Mouse (Mus musculus) limb, embryonic 13.5 days (tissue): ENCODE measurements around the gene Gna13. TPM values are rescaled to one million over a fixed set of nuclear protein-coding genes. Genes with fewer than 3 reads are reported as not detected.

ENCODE experiments used
- ATAC-seq: fragments of 200-750 bp; cut with Nextera tagmentation; 2 replicates; pipeline ENCODE4 v1.8.0; 2017; ENCODE audit warnings: low read depth, moderate number of reproducible peaks, moderate TSS enrichment; ENCODE audit not compliant: low FRiP score
- H3K27ac ChIP-seq: fragments of 300-500 bp; sonication (generic); 2 replicates; pipeline ENCODE4 v1.5.1; 2015; ENCODE audit warnings: inconsistent platforms, mild to moderate bottlenecking, moderate library complexity
- H3K27me3 ChIP-seq: fragments of 300-500 bp; sonication (generic); 2 replicates; pipeline ENCODE4 v1.6.1; 2015; ENCODE audit warnings: mild to moderate bottlenecking, inconsistent platforms
- H3K36me3 ChIP-seq: fragments of 300-500 bp; sonication (generic); 2 replicates; pipeline ENCODE4 v1.6.1; 2015; ENCODE audit warnings: inconsistent platforms, mild to moderate bottlenecking, moderate library complexity
- H3K4me1 ChIP-seq: fragments of 300-500 bp; sonication (generic); 2 replicates; pipeline ENCODE4 v1.6.1; 2015; ENCODE audit warnings: inconsistent platforms
- H3K4me2 ChIP-seq: fragments of 300-500 bp; sonication (generic); replicated peaks from 2 replicates; pipeline ENCODE4 v1.6.1; 2015; ENCODE audit warnings: inconsistent platforms, mild to moderate bottlenecking, moderate library complexity
- H3K4me3 ChIP-seq: fragments of 300-500 bp; sonication (generic); 2 replicates; pipeline ENCODE4 v1.5.1; 2015; ENCODE audit warnings: moderate library complexity, mild to moderate bottlenecking, inconsistent platforms
- H3K9ac ChIP-seq: fragments of 300-500 bp; sonication (generic); 2 replicates; pipeline ENCODE4 v1.6.1; 2015; ENCODE audit warnings: mild to moderate bottlenecking, inconsistent platforms
- H3K9me3 ChIP-seq: fragments of 300-500 bp; sonication (generic); 2 replicates; pipeline ENCODE4 v1.6.1; 2016; ENCODE audit warnings: inconsistent platforms
- WGBS: fragments of 180-500 bp; shearing (Covaris S2); methylation state at CpG from one replicate; pipeline ENCODE4 v1.1.7; 2015; 5-methylcytosine and 5-hydroxymethylcytosine counted together
- polyA plus RNA-seq: library from polyadenylated mRNA; unstranded; fragments of >200 nt; fragmentation: Nextera tagmentation; extraction: Ambion mirVana; gene quantifications from 2 replicates; pipeline ENCODE4 v1.2.1, GENCODE M21; 2015

The Gna13 gene
- polyA plus RNA-seq, 1 experiment from 2014 or later, result 21.6 TPM

- peak overlapping the region; percentile 87 for H3K4me2 ChIP-seq
- 60% methylated on average over 4 of the region's 4 CpGs for WGBS
- ATAC-seq, result no peak
- no peaks in the 10 kb centered on the region for H3K9me3 ChIP-seq
- H3K36me3 ChIP-seq, result peaks cover 27% of the 10 kb centered on the region
- H3K27ac ChIP-seq, result no peak overlapping the region
- H3K27me3 ChIP-seq, result peaks cover 4% of the 10 kb centered on the region; the same call in 1 of the 2 replicates
- H3K4me1 ChIP-seq, result peaks cover 18% of the 10 kb centered on the region
- peak overlapping the region; percentile 70 for H3K9ac ChIP-seq
- H3K4me3 ChIP-seq, result peak overlapping the region; percentile 57
Measured at GRCm38 (mm10) chr11:109440641-109441040, 78.0 kb downstream of the Gna13 start.

GRCm38 (mm10) chr11:109441119-109441518, 78.5 kb downstream of the Gna13 start:
- H3K9ac ChIP-seq, result no peak overlapping the region
- peaks cover 23% of the 10 kb centered on the region for H3K36me3 ChIP-seq
- H3K9me3 ChIP-seq, result no peaks in the 10 kb centered on the region
- H3K4me3 ChIP-seq, result no peak overlapping the region; the same call in 1 of the 2 replicates
- peak overlapping the region; percentile 87; the same call in 1 of the 2 replicates for H3K4me2 ChIP-seq
- H3K27me3 ChIP-seq, result peaks cover 4% of the 10 kb centered on the region; the same call in 1 of the 2 replicates
- no peak for ATAC-seq
- no peak overlapping the region for H3K27ac ChIP-seq
- H3K4me1 ChIP-seq, result peaks cover 18% of the 10 kb centered on the region
- WGBS, result 59% methylated on average over 3 of the region's 3 CpGs

- 21% methylated on average over 5 of the region's 5 CpGs for WGBS
Measured at GRCm38 (mm10) chr11:109442166-109442730, 79.6 kb downstream of the Gna13 start.

GRCm38 (mm10) chr11:109443468-109444263, 81.0 kb downstream of the Gna13 start:
- no peak for ATAC-seq
- H3K27ac ChIP-seq, result no peak overlapping the region
- no peaks in the 10 kb centered on the region for H3K9me3 ChIP-seq
- no peak overlapping the region for H3K4me3 ChIP-seq
- peaks cover 4% of the 10 kb centered on the region; the same call in 1 of the 2 replicates for H3K27me3 ChIP-seq
- no peak overlapping the region for H3K9ac ChIP-seq
- 92% methylated on average over 8 of the region's 8 CpGs for WGBS
- peaks cover 18% of the 10 kb centered on the region for H3K4me1 ChIP-seq
- no peak overlapping the region for H3K4me2 ChIP-seq
- H3K36me3 ChIP-seq, result no peaks in the 10 kb centered on the region

More at GRCm38 (mm10) chr11:109442166-109442730, 79.6 kb downstream of the Gna13 start:
- Histone ChIP-seq H3K4me2 (no peak overlapping the region), H3K9ac (no peak overlapping the region), H3K36me3 (peaks cover 12% of the 10 kb centered on the region), H3K27me3 (peaks cover 4% of the 10 kb centered on the region; the same call in 1 of the 2 replicates), H3K27ac (no peak overlapping the region), H3K4me3 (no peak overlapping the region), H3K4me1 (peaks cover 18% of the 10 kb centered on the region), H3K9me3 (no peaks in the 10 kb centered on the region)
- ATAC-seq, result no peak

- peaks cover 15% of the 10 kb centered on the region for H3K4me1 ChIP-seq
- no peak overlapping the region for H3K4me3 ChIP-seq
- no peak overlapping the region for H3K27ac ChIP-seq
- 58% methylated on average over 7 of the region's 7 CpGs for WGBS
- no peak for ATAC-seq
- no peak overlapping the region for H3K9ac ChIP-seq
- no peak overlapping the region for H3K4me2 ChIP-seq
- H3K27me3 ChIP-seq, result peaks cover 4% of the 10 kb centered on the region; the same call in 1 of the 2 replicates
- H3K36me3 ChIP-seq, result no peaks in the 10 kb centered on the region
- no peaks in the 10 kb centered on the region for H3K9me3 ChIP-seq
Measured at GRCm38 (mm10) chr11:109444600-109444999, 82.0 kb downstream of the Gna13 start.

GRCm38 (mm10) chr11:109445438-109446035, 82.9 kb downstream of the Gna13 start:
- no peak for ATAC-seq
- no peak overlapping the region for H3K27ac ChIP-seq
- no peak overlapping the region for H3K9ac ChIP-seq
- H3K36me3 ChIP-seq, result no peaks in the 10 kb centered on the region
- no peak overlapping the region for H3K4me2 ChIP-seq
- H3K27me3 ChIP-seq, result peaks cover 4% of the 10 kb centered on the region; the same call in 1 of the 2 replicates
- no peaks in the 10 kb centered on the region for H3K9me3 ChIP-seq
- WGBS, result 51% methylated on average over 13 of the region's 13 CpGs
- H3K4me1 ChIP-seq, result peaks cover 5% of the 10 kb centered on the region
- no peak overlapping the region for H3K4me3 ChIP-seq

Other genes with a start within 250 kb of the Gna13 start
- not detected in 2 replicates for gene E030025P04Rik, start 218.5 kb upstream of the Gna13 start, polyA plus RNA-seq
- gene Rgs9, start 64.7 kb upstream of the Gna13 start, polyA plus RNA-seq, result 4.9 TPM in 2 replicates
- not detected in 2 replicates for gene 9930022D16Rik, start 51.1 kb downstream of the Gna13 start, polyA plus RNA-seq
- 46.9 and 48.5 TPM in 2 replicates for gene Amz2, start 63.1 kb downstream of the Gna13 start, polyA plus RNA-seq
- 4.1 and 4.2 TPM in 2 replicates for gene Arsg, start 110.5 kb downstream of the Gna13 start, polyA plus RNA-seq
- 3.7 and 3.8 TPM in 2 replicates for gene Slc16a6, start 110.8 kb downstream of the Gna13 start, polyA plus RNA-seq
- gene Wipi1, start 249.1 kb downstream of the Gna13 start, polyA plus RNA-seq, result 51.0 and 52.7 TPM in 2 replicates